Mouse (Mus musculus) T-helper 2 cell (primary cell): ENCODE results near the gene Oat.

Source experiments
- in situ Hi-C: fragments of 300-600 bp; cut with MboI, MseI; formaldehyde crosslinking; loops from one replicate; pipeline ENCODE4 v1.15.1; 2025; ENCODE audit warnings: high pct_unique_total_duplicates

Gene Oat

GRCm38 (mm10) chr7:132594325-132594724 is 18.1 kb upstream of the Oat start:
- in situ Hi-C loops = no loop called here

- in situ Hi-C loops = no loop called here
These were observed 17.6 kb upstream of the Oat start for GRCm38 (mm10) chr7:132593762-132594161.

- in situ Hi-C loops = no loop called here
These were observed 13.4 kb upstream of the Oat start for GRCm38 (mm10) chr7:132589610-132590009.

- in situ Hi-C loops = no loop called here
These were observed 11.0 kb upstream of the Oat start for GRCm38 (mm10) chr7:132587167-132587566.

GRCm38 (mm10) chr7:132585695-132586491 is 9.7 kb upstream of the Oat start:
- in situ Hi-C loops = no loop called here

- in situ Hi-C loops = no loop called here
These were observed 5.2 kb upstream of the Oat start for GRCm38 (mm10) chr7:132581441-132581840.

- in situ Hi-C loops = no loop called here
These were observed 4.3 kb upstream of the Oat start for GRCm38 (mm10) chr7:132580511-132580910.

- in situ Hi-C loops = loop anchor here (10.0 kb wide), 1 partner anchor 1012 kb away; the partner anchor contains the start of gene Bub3
These were observed 693 bp upstream of the Oat start for GRCm38 (mm10) chr7:132576891-132577290.

GRCm38 (mm10) chr7:132575623-132576022 is 575 bp downstream of the Oat start:
- in situ Hi-C loops = loop anchor here (10.0 kb wide), 1 partner anchor 1011 kb away; the partner anchor contains the start of gene Bub3

GRCm38 (mm10) chr7:132574646-132575045 is 1.6 kb downstream of the Oat start:
- in situ Hi-C loops = loop anchor here (10.0 kb wide), 1 partner anchor 1010 kb away; the partner anchor contains the start of gene Bub3

GRCm38 (mm10) chr7:132573205-132573604 is 3.0 kb downstream of the Oat start:
- in situ Hi-C loops = loop anchor here (10.0 kb wide), 1 partner anchor 1008 kb away; the partner anchor contains the start of gene Bub3

- in situ Hi-C loops = loop anchor here (10.0 kb wide), 1 partner anchor 1008 kb away; the partner anchor contains the start of gene Bub3
These were observed 3.5 kb downstream of the Oat start for GRCm38 (mm10) chr7:132572738-132573137.

- in situ Hi-C loops = loop anchor here (10.0 kb wide), 1 partner anchor 1007 kb away; the partner anchor contains the start of gene Bub3
These were observed 4.7 kb downstream of the Oat start for GRCm38 (mm10) chr7:132571481-132571880.

GRCm38 (mm10) chr7:132570071-132570470 is 6.1 kb downstream of the Oat start:
- in situ Hi-C loops = loop anchor here (10.0 kb wide), 1 partner anchor 1005 kb away; the partner anchor contains the start of gene Bub3

- in situ Hi-C loops = loop anchor here (10.0 kb wide), 1 partner anchor 1854 kb away; no protein-coding TSS in a partner anchor
These were observed 7.4 kb downstream of the Oat start for GRCm38 (mm10) chr7:132568817-132569216.

GRCm38 (mm10) chr7:132565831-132566230 is 10.4 kb downstream of the Oat start:
- in situ Hi-C loops = loop anchor here (10.0 kb wide), 1 partner anchor 1851 kb away; no protein-coding TSS in a partner anchor

GRCm38 (mm10) chr7:132559138-132559766 is 16.9 kb downstream of the Oat start:
- in situ Hi-C loops = no loop called here

- in situ Hi-C loops = no loop called here
These were observed 18.0 kb downstream of the Oat start for GRCm38 (mm10) chr7:132558141-132558736.

GRCm38 (mm10) chr7:132556575-132556974 is 19.6 kb downstream of the Oat start:
- in situ Hi-C loops = no loop called here

- in situ Hi-C loops = no loop called here
These were observed 20.3 kb downstream of the Oat start for GRCm38 (mm10) chr7:132555911-132556310.

- in situ Hi-C loops = no loop called here
These were observed 22.1 kb downstream of the Oat start for GRCm38 (mm10) chr7:132554091-132554490.
